Mouse (Mus musculus): ENCODE data around the gene Tmeff2.

- no peak for TF ChIP-seq CTCF (IDR thresholded peaks at IDR 0.05; ENCODE audit: low read depth, low read length)
- no peak for TF ChIP-seq EP300 (IDR thresholded peaks at IDR 0.05; ENCODE audit: insufficient read depth, low read depth, low read length)
These were observed 288.6 kb downstream of the Tmeff2 start for GRCm38 (mm10) chr1:51189008-51189407.
